Mouse (Mus musculus) forebrain, embryonic 16.5 days (tissue): ENCODE measurements at regions not wholly inside any gene's neighbourhood (a gene's known extent, or its start where the extent isn't known, plus 50 kb on each side); places are given as distances from the start of the nearest gene placed in this dataset.

Source experiments
- ATAC-seq: fragments of 200-750 bp; cut with Nextera tagmentation; 2 replicates; pipeline ENCODE4 v1.8.0; 2017; ENCODE audit warnings: mild to moderate bottlenecking, moderate library complexity
- H3K27ac ChIP-seq: fragments of 300-500 bp; sonication (generic); 2 replicates; pipeline ENCODE4 v1.5.1; 2014; ENCODE audit warnings: low read length, control low read depth
- H3K27me3 ChIP-seq: fragments of 300-500 bp; sonication (generic); replicated peaks from 2 replicates; pipeline ENCODE4 v1.6.1; 2014; ENCODE audit warnings: low read length; ENCODE audit not compliant: control insufficient read depth, insufficient read depth
- H3K36me3 ChIP-seq: fragments of 300-500 bp; sonication (generic); 2 replicates; pipeline ENCODE4 v1.6.1; 2014; ENCODE audit not compliant: control insufficient read depth, insufficient read depth
- H3K4me1 ChIP-seq: fragments of 300-500 bp; sonication (generic); replicated peaks from 2 replicates; pipeline ENCODE4 v1.6.1; 2014; ENCODE audit warnings: low read length; ENCODE audit not compliant: control insufficient read depth, insufficient read depth
- H3K4me2 ChIP-seq: fragments of 300-500 bp; sonication (generic); 2 replicates; pipeline ENCODE4 v1.6.1; 2014; ENCODE audit warnings: mild to moderate bottlenecking, low read length, control low read depth
- H3K4me3 ChIP-seq: fragments of 300-500 bp; sonication (generic); replicated peaks from 2 replicates; pipeline ENCODE4 v1.5.1; 2014; ENCODE audit warnings: mild to moderate bottlenecking, low read length, control low read depth
- H3K9ac ChIP-seq: fragments of 300-500 bp; sonication (generic); replicated peaks from 2 replicates; pipeline ENCODE4 v1.6.1; 2014; ENCODE audit warnings: low read depth, low read length, control low read depth
- H3K9me3 ChIP-seq: fragments of 300-500 bp; sonication (generic); 2 replicates; pipeline ENCODE4 v1.6.1; 2016; ENCODE audit warnings: low read length; ENCODE audit not compliant: control insufficient read depth
- WGBS: fragments of 180-500 bp; shearing (Covaris S2); extraction: QIAGEN DNeasy Blood & Tissue Kit; methylation state at CpG from one replicate; pipeline ENCODE4 v1.1.7; 2014; 5-methylcytosine and 5-hydroxymethylcytosine counted together

- H3K4me1 ChIP-seq, result no peaks in the 10 kb centered on the region
- ATAC-seq, result no peak
- no peak overlapping the region for H3K9ac ChIP-seq
- H3K4me2 ChIP-seq, result no peak overlapping the region
- H3K4me3 ChIP-seq, result no peak overlapping the region
- H3K9me3 ChIP-seq, result no peaks in the 10 kb centered on the region
- H3K27me3 ChIP-seq, result no peaks in the 10 kb centered on the region
- no peak overlapping the region for H3K27ac ChIP-seq
- H3K36me3 ChIP-seq, result no peaks in the 10 kb centered on the region
Observed at GRCm38 (mm10) chr3:125279610-125280009, 124.3 kb upstream of the Ndst4 start.

GRCm38 (mm10) chr3:125288598-125288997 lies 115.3 kb upstream of the Ndst4 start:
- Histone ChIP-seq H3K9ac (no peak overlapping the region), H3K4me2 (no peak overlapping the region), H3K4me1 (no peaks in the 10 kb centered on the region), H3K36me3 (no peaks in the 10 kb centered on the region), H3K4me3 (no peak overlapping the region), H3K27me3 (no peaks in the 10 kb centered on the region), H3K27ac (no peak overlapping the region), H3K9me3 (no peaks in the 10 kb centered on the region)
- no peak for ATAC-seq
- 75% methylated on average over 1 of the region's 1 CpGs for WGBS

- Histone ChIP-seq H3K9ac (no peak overlapping the region), H3K4me2 (no peak overlapping the region), H3K36me3 (no peaks in the 10 kb centered on the region), H3K4me3 (no peak overlapping the region), H3K27ac (no peak overlapping the region), H3K9me3 (no peaks in the 10 kb centered on the region), H3K27me3 (no peaks in the 10 kb centered on the region), H3K4me1 (no peaks in the 10 kb centered on the region)
- WGBS, result 34% methylated on average over 3 of the region's 3 CpGs
- peak; percentile 81 for ATAC-seq
Observed at GRCm38 (mm10) chr3:125289355-125289933, 114.4 kb upstream of the Ndst4 start.

- Histone ChIP-seq H3K4me2 (no peak overlapping the region), H3K4me3 (no peak overlapping the region), H3K9ac (no peak overlapping the region), H3K36me3 (no peaks in the 10 kb centered on the region), H3K27me3 (no peaks in the 10 kb centered on the region), H3K4me1 (no peaks in the 10 kb centered on the region), H3K27ac (no peak overlapping the region), H3K9me3 (no peaks in the 10 kb centered on the region)
- ATAC-seq, result no peak
- 96% methylated on average over 1 of the region's 1 CpGs for WGBS
Observed at GRCm38 (mm10) chr3:125306675-125307074, 97.2 kb upstream of the Ndst4 start.

GRCm38 (mm10) chr3:125327079-125327478 lies 76.8 kb upstream of the Ndst4 start:
- H3K4me1 ChIP-seq, result no peaks in the 10 kb centered on the region
- no peak overlapping the region for H3K4me3 ChIP-seq
- no peak overlapping the region for H3K27ac ChIP-seq
- ATAC-seq, result no peak
- no peaks in the 10 kb centered on the region for H3K36me3 ChIP-seq
- H3K9me3 ChIP-seq, result no peaks in the 10 kb centered on the region
- H3K4me2 ChIP-seq, result no peak overlapping the region
- no peak overlapping the region for H3K9ac ChIP-seq
- no peaks in the 10 kb centered on the region for H3K27me3 ChIP-seq

- no peak overlapping the region for H3K27ac ChIP-seq
- no peaks in the 10 kb centered on the region for H3K27me3 ChIP-seq
- 85% methylated on average over 3 of the region's 3 CpGs for WGBS
- H3K36me3 ChIP-seq, result no peaks in the 10 kb centered on the region
- no peak for ATAC-seq
- no peaks in the 10 kb centered on the region for H3K9me3 ChIP-seq
- no peaks in the 10 kb centered on the region for H3K4me1 ChIP-seq
- H3K9ac ChIP-seq, result no peak overlapping the region
- H3K4me2 ChIP-seq, result no peak overlapping the region
- H3K4me3 ChIP-seq, result no peak overlapping the region
Observed at GRCm38 (mm10) chr3:125337423-125337822, 66.5 kb upstream of the Ndst4 start.

GRCm38 (mm10) chr3:125338178-125338692 lies 65.6 kb upstream of the Ndst4 start:
- H3K9me3 ChIP-seq, result no peaks in the 10 kb centered on the region
- H3K9ac ChIP-seq, result no peak overlapping the region
- no peak overlapping the region for H3K27ac ChIP-seq
- H3K4me3 ChIP-seq, result no peak overlapping the region
- H3K36me3 ChIP-seq, result no peaks in the 10 kb centered on the region
- H3K27me3 ChIP-seq, result no peaks in the 10 kb centered on the region
- H3K4me2 ChIP-seq, result no peak overlapping the region
- H3K4me1 ChIP-seq, result no peaks in the 10 kb centered on the region
- WGBS, result 52% methylated on average over 6 of the region's 6 CpGs
- ATAC-seq, result no peak
